Mouse (Mus musculus): Measurements from ENCODE around the gene Homez. TPM values are rescaled to one million over a fixed set of nuclear protein-coding genes. Genes with fewer than 3 reads are reported as not detected.

Gene Homez
- total RNA-seq, 2 experiments from 2014 or later, result 3.0 to 5.2 TPM

DNA sequence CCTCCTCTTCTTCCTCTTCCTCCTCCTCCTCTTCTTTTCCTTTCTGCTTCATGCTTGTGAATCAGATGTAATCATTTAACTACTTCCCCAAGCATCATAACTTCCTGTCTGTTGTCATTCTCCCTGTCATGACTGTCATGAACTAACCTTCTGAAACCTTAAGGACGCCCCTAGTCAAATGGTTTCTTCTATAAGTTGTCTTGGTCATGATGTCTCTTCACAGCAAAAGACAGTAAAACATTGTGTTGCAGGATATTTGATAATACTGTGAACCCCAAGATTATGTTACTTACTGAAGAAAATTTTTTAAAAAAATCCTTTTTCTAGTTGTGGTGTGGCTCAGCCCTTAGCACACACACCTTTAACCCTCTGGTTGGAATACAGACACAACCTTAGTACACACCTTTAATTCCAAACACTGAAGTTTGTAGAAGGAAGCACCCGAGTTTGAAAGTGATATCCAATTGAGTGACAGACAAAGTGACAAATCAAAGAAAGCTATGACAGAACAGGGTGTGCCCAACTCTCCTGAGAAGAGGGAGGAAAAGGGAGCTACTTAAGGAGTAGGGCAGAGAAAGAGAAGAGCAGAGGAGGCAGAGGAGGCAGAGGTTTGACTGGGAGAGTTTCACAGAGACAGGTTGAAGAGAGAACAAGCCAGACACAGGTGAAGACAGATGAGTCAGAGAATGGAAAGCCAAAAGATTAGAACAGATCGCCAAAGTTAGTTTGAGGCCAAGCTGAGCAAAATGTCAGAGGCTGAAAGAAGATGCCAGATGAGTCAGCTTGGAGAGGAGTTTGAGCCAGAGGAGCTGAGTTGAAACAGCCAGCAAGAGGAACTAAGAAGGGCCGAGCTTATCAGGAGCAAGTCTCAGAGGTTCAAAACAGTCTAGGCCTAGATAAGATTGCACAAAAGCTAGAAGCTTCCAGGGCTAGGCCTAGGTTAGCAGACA is 61.8 kb downstream of the Homez start:
- no peak for TF ChIP-seq CTCF (IDR thresholded peaks at IDR 0.05)
- intact Hi-C loops (cut with DNase I), result no loop called here
- DNase-seq, result no peak
- H3K27ac ChIP-seq, result peak overlapping the region; percentile 68
- no peak overlapping the region for H3K4me3 ChIP-seq

DNA sequence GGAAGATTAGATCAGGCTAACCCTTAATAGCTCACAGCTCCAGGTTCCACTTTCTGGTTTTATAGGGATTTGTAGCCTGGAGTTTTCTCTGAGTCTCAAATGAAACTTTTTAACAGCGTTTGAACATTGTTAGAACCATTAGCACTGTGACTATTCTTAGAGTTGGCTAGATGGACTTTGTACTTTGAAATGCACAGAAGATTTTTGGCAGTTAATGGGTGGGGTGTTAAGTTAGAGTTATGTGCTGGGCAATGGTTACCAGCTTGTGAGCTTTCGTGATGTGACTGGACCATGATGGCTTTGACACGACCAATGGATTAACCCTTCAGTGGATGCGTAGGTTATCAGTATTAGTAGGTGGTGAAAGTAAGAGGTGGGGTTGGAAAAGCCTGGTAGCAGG is 64.6 kb downstream of the Homez start:
- Histone ChIP-seq H3K27ac (no peak overlapping the region), H3K4me3 (no peak overlapping the region)
- intact Hi-C loops (cut with DNase I), result no loop called here
- DNase-seq, result no peak
- no peak for TF ChIP-seq CTCF (IDR thresholded peaks at IDR 0.05)

Other genes starting within 250 kb of the Homez start
- gene Psmb11, start 249.5 kb downstream of the Homez start, total RNA-seq (2021), result not detected
- gene Gm17606, start 230.0 kb downstream of the Homez start, total RNA-seq (2021), result not detected
- under 1 TPM; 0.46 to 0.53 TPM for gene Cdh24, start 229.6 kb downstream of the Homez start, total RNA-seq (2021)
- gene 1700123O20Rik, start 184.7 kb downstream of the Homez start, total RNA-seq (2021), result 10 to 100 TPM in 1 of 2 experiments, 1 to 10 TPM in 1; 7.0 to 11.0 TPM
- gene Acin1, start 184.0 kb downstream of the Homez start, total RNA-seq (2021), result 10 to 100 TPM; 75.5 to 81.7 TPM
- not detected for gene Gm29776, start 172.1 kb downstream of the Homez start, total RNA-seq (2021)
- gene Cebpe, start 158.8 kb downstream of the Homez start, total RNA-seq (2021), result not detected
- gene Slc7a8, start 89.0 kb downstream of the Homez start, total RNA-seq (2021), result 10 to 100 TPM; 21.4 to 23.6 TPM
- 1 to 10 TPM; 1.0 to 5.0 TPM for gene Rnf212b, start 56.8 kb downstream of the Homez start, total RNA-seq (2021)
- 1 to 10 TPM; 2.6 to 3.5 TPM for gene Ppp1r3e, start 6.6 kb upstream of the Homez start, total RNA-seq (2021)
- gene Bcl2l2, start 12.4 kb upstream of the Homez start, total RNA-seq (2021), result 10 to 100 TPM; 23.1 to 26.8 TPM
- 1 to 10 TPM in 1 of 2 experiments, under 1 TPM in 1; 0.56 to 4.4 TPM for gene Gm20521, start 12.5 kb upstream of the Homez start, total RNA-seq (2021)
- gene Pabpn1, start 21.5 kb upstream of the Homez start, total RNA-seq (2021), result 10 to 100 TPM; 52.5 to 63.3 TPM
- 1 to 10 TPM; 1.0 to 1.4 TPM for gene Slc22a17, start 42.2 kb upstream of the Homez start, total RNA-seq (2021)
- 1 to 10 TPM; 1.1 to 1.4 TPM for gene Efs, start 55.2 kb upstream of the Homez start, total RNA-seq (2021)
- not detected for gene Il25, start 61.7 kb upstream of the Homez start, total RNA-seq (2021)
- gene Cmtm5, start 65.3 kb upstream of the Homez start, total RNA-seq (2021), result under 1 TPM in 1 of 2 experiments, not detected in 1; 0.25 TPM
- gene Myh6, start 96.0 kb upstream of the Homez start, total RNA-seq (2021), result 100 to 1,000 TPM; 109 to 348 TPM
- not detected for gene Gm17428, start 106.0 kb upstream of the Homez start, total RNA-seq (2021)
- gene Myh7, start 123.7 kb upstream of the Homez start, total RNA-seq (2021), result 1,000 to 10,000 TPM in 1 of 2 experiments, 100 to 1,000 TPM in 1; 520 to 1,662 TPM
- 10 to 100 TPM; 18.1 to 19.9 TPM for gene Ngdn, start 144.5 kb upstream of the Homez start, total RNA-seq (2021)
- gene Zfhx2, start 221.4 kb upstream of the Homez start, total RNA-seq (2021), result 1 to 10 TPM; 5.1 to 6.0 TPM
- gene Thtpa, start 223.8 kb upstream of the Homez start, total RNA-seq (2021), result 10 to 100 TPM; 12.6 to 14.3 TPM
- 1 to 10 TPM; 5.3 to 6.0 TPM for gene Ap1g2, start 235.6 kb upstream of the Homez start, total RNA-seq (2021)
- under 1 TPM in 1 of 2 experiments, not detected in 1; 0.08 TPM for gene Jph4, start 246.0 kb upstream of the Homez start, total RNA-seq (2021)